Mouse (Mus musculus) CD8-positive naive resting alpha-beta T cell, adult 57 days (primary cell): ENCODE results near the gene Olfr1355. TPM values are rescaled to one million over a fixed set of nuclear protein-coding genes. Genes with fewer than 3 reads are reported as not detected.

Source experiments
- total RNA-seq: library from RNA; stranded (reverse); gene quantifications from one replicate; pipeline ENCODE4 v1.2.4, GENCODE M21; 2023

Gene Olfr1355
- total RNA-seq = not detected

DNA sequence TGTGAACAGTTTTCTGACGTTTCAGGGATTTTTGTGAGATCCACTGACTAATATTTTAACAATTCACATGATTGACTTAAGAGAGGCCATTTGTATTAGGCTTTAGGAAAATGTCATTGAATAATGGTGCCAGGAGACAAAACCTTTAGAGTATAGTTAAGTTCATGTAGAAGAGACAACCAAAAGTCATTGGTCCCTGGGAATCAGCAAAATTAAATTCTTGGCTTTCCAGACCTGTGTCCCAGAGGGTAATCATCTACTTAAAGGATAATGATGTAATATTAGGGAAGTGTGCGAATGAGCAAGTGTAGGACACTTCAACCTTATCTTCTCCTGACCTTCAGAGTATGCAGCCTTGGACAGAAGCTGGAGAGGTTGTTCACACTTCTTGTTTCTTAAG is at the start of gene Olfr1355:
Gene Olfr1355 (plus strand): TSS at position 301 of the 400 bp plus-strand sequence.

DNA sequence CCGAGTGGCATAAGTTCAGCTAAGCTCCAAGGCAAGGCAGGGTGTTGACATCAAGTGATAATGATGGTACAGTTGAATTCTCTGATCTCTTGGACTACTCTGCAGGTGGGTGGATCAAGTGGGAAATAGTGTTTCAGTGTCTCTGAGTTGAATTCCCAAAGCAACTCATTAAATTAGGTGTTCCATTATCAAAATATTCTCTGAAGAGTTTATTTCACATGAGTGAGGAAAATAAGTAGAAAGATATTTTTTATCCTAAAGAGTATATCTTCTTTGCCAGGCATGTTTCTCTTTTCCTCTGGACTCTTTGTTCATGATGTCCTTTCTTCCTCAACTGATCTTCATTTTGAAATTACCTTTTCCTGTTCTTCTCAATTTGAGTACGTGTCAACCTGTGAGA is 23.3 kb upstream of the Olfr1355 start, which contains the start of gene Olfr1356:
Gene Olfr1356 (minus strand): TSS at position 101 of the 400 bp plus-strand sequence.

DNA sequence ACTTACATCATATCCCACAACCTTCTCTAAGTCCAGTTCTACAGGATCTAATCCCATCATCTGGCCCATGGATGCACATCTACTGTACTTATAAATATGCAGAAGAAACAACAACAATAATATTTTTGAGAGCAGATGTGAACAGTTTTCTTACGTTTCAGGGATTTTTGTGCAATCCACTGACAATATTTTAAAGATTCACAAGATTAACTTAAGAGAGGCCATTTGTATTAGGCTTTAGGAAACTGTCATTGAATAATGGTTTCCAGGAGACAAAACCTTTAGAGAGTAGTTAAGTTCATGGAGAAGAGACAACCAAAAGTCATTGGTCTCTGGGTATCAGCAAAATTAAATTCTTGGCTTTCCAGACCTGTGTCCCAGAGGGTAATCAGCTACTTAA is 37.5 kb downstream of the Olfr1355 start, which contains the start of gene Olfr1354:
Gene Olfr1354 (plus strand): TSS at position 301 of the 400 bp plus-strand sequence.

Other genes with a start within 250 kb of the Olfr1355 start
- gene Casp14, start 157.2 kb upstream of the Olfr1355 start, total RNA-seq = not detected
- gene Ccdc105, start 122.5 kb upstream of the Olfr1355 start, total RNA-seq = not detected
- not detected for gene Slc1a6, start 95.0 kb upstream of the Olfr1355 start, total RNA-seq
- not detected for gene Olfr1356, start 23.4 kb upstream of the Olfr1355 start, total RNA-seq
- gene Olfr1354, start 37.6 kb downstream of the Olfr1355 start, total RNA-seq = not detected
- not detected for gene Olfr8, start 75.1 kb downstream of the Olfr1355 start, total RNA-seq
- not detected for gene Olfr1353, start 87.8 kb downstream of the Olfr1355 start, total RNA-seq
- not detected for gene Olfr1352, start 105.5 kb downstream of the Olfr1355 start, total RNA-seq
- not detected for gene Olfr1351, start 136.9 kb downstream of the Olfr1355 start, total RNA-seq
- not detected for gene Olfr57, start 153.2 kb downstream of the Olfr1355 start, total RNA-seq
- gene 2610008E11Rik, start 222.1 kb downstream of the Olfr1355 start, total RNA-seq = 18.5 TPM